Mouse (Mus musculus) limb, embryonic 14.5 days (tissue): ENCODE results near the gene Ppp1r1c. TPM values are rescaled to one million over a fixed set of nuclear protein-coding genes. Genes with fewer than 3 reads are reported as not detected.

Source experiments
- ATAC-seq: fragments of 200-750 bp; cut with Nextera tagmentation; 2 replicates; pipeline ENCODE4 v1.8.0; 2017; ENCODE audit warnings: low read depth, moderate number of reproducible peaks, moderate TSS enrichment; ENCODE audit not compliant: low FRiP score
- DNase-seq: peaks from one replicate; pipeline ENCODE4 v3.0.0-alpha.2; 2015; ENCODE audit warnings: low spot score
- H3K27ac ChIP-seq: fragments of 300-500 bp; sonication (generic); replicated peaks from 2 replicates; pipeline ENCODE4 v1.5.1; 2014; ENCODE audit warnings: low read depth, mild to moderate bottlenecking, low read length, moderate library complexity, mixed read lengths
- H3K27me3 ChIP-seq: fragments of 300-500 bp; sonication (generic); 2 replicates; pipeline ENCODE4 v1.6.1; 2014; ENCODE audit warnings: low read length, mixed read lengths; ENCODE audit not compliant: control insufficient read depth, insufficient read depth
- H3K36me3 ChIP-seq: fragments of 300-500 bp; sonication (generic); 2 replicates; pipeline ENCODE4 v1.6.1; 2014; ENCODE audit warnings: mild to moderate bottlenecking, low read length, moderate library complexity, mixed read lengths; ENCODE audit not compliant: control insufficient read depth, insufficient read depth
- H3K4me1 ChIP-seq: fragments of 300-500 bp; sonication (generic); 2 replicates; pipeline ENCODE4 v1.6.1; 2014; ENCODE audit warnings: antibody characterized with exemption, low read length, mixed read lengths; ENCODE audit not compliant: control insufficient read depth, insufficient read depth
- H3K4me2 ChIP-seq: fragments of 300-500 bp; sonication (generic); replicated peaks from 2 replicates; pipeline ENCODE4 v1.6.1; 2014; ENCODE audit warnings: low read depth, mild to moderate bottlenecking, low read length, moderate library complexity; ENCODE audit not compliant: severe bottlenecking
- H3K4me3 ChIP-seq: fragments of 300-500 bp; sonication (generic); replicated peaks from 2 replicates; pipeline ENCODE4 v1.5.1; 2014; ENCODE audit warnings: low read length
- H3K9ac ChIP-seq: fragments of 300-500 bp; sonication (generic); 2 replicates; pipeline ENCODE4 v1.6.1; 2014; ENCODE audit warnings: mild to moderate bottlenecking, low read depth, low read length, moderate library complexity; ENCODE audit not compliant: severe bottlenecking
- H3K9me3 ChIP-seq: fragments of 300-500 bp; sonication (generic); 2 replicates; pipeline ENCODE4 v1.6.1; 2016; ENCODE audit warnings: low read length; ENCODE audit not compliant: control insufficient read depth
- POLR2A ChIP-seq: fragments of 200-500 bp; IDR thresholded peaks from 2 replicates; pipeline ENCODE4 v1.8.0; 2012; ENCODE audit warnings: inconsistent platforms, mild to moderate bottlenecking, moderate library complexity, borderline replicate concordance; ENCODE audit not compliant: insufficient read depth, insufficient read length; ENCODE audit errors: extremely low read depth
- WGBS: fragments of 180-500 bp; shearing (Covaris S2); extraction: QIAGEN DNeasy Blood & Tissue Kit; methylation state at CpG from one replicate; pipeline ENCODE4 v1.1.7; 2014; 5-methylcytosine and 5-hydroxymethylcytosine counted together
- polyA plus RNA-seq, 2 experiments: library from polyadenylated mRNA; depleted of rRNA in 1 of 2; stranded (reverse) in 1 of 2; unstranded in 1 of 2; fragments of >200 nt; fragmentation: Nextera tagmentation in 1 of 2; extraction: Ambion mirVana in 1 of 2; gene quantifications; 2 replicates each; pipeline versions ENCODE4 v1.2.1 to v1.2.3; 2012 to 2014

Ppp1r1c gene
- polyA plus RNA-seq (2012; rRNA removed) (0.08 and 0.10 TPM in 2 replicates), polyA plus RNA-seq (2014; fragmentation: Nextera tagmentation; extraction: Ambion mirVana) (0.12 TPM in 1 of 2 replicates, not detected in the other)

DNA sequence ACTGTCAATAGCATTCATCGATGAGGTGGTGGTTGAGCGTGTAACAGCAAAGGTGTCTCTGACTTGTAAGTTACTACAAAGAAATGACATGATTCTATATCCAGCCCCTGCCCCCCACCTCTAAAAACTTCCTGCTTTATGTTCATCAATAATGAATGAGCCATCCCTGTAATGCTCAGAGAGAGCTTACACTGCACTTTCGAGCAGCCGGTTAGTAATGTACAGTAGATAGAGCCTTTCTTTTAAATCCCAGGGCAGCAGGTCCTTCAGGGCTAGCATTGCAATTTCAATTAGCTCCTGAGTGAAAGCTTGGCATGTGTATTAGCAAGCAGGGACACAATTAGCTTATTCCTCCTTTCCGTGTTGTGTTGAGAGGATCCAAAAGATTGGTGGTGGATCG is at the start of gene Ppp1r1c:
Gene Ppp1r1c, plus strand, starts transcription at position 206 of the 400 bp plus-strand sequence.
- 89% methylated on average over 6 of the region's 6 CpGs for WGBS
- H3K4me3 ChIP-seq = no peak within 1 kb of the TSS
- H3K36me3 ChIP-seq = no peaks in the 10 kb centered on the region
- no peaks in the 10 kb centered on the region for H3K9me3 ChIP-seq
- H3K9ac ChIP-seq = no peak within 1 kb of the TSS
- no peak within 1 kb of the TSS for H3K27ac ChIP-seq
- DNase-seq (no peak), ATAC-seq (no peak)
- TF ChIP-seq POLR2A = no peak
- H3K4me2 ChIP-seq = no peak within 1 kb of the TSS
- no peaks in the 10 kb centered on the region for H3K4me1 ChIP-seq
- no peaks in the 10 kb centered on the region for H3K27me3 ChIP-seq

DNA sequence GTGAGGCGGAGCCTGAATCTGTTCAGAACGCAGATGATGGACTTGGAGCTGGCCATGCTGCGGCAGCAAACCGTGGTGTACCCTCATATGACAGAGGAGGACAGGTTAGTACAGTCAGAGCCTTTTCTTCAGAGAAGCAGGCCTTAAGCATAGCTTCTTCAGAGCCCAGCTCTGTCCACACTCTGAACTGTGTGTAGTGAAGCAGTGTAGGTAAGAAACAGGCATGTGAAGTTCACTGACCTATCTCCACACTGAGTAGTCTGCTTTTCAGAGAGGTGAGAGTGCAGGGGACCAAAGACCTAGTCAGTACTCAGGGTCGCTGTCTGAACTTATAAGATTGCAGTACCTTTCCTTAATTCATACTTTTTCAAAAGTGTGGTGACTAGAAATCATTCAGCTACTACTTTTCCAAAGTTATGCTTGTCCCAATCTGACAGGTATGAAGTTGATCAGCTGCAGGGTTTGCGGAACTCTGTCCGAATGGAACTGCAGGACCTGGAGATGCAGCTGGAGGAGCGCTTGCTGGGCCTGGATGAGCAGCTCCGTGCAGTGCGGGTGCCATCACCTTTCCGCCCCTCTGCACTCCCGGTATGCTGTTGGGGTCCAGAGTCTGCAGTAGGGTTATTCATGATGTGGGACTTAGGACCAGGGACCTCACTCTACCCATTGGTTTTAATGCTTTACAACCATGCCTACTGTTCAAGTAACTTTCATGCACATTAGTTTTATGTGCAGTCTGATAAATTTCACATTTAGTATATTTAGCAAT is 47.0 kb upstream of the Ppp1r1c start:
- no peak for TF ChIP-seq POLR2A
- no peaks in the 10 kb centered on the region for H3K9me3 ChIP-seq
- H3K4me1 ChIP-seq = 0 out of 2 replicates have a peak, but pooled peaks cover 3% of the 10 kb centered on the region
- H3K27me3 ChIP-seq = no peaks in the 10 kb centered on the region
- no peak overlapping the region for H3K4me3 ChIP-seq
- DNase-seq (no peak), ATAC-seq (no peak)
- peaks cover 57% of the 10 kb centered on the region for H3K36me3 ChIP-seq
- 92% methylated on average over 12 of the region's 12 CpGs for WGBS
- no peak overlapping the region for H3K4me2 ChIP-seq
- H3K27ac ChIP-seq = no peak overlapping the region
- no peak overlapping the region for H3K9ac ChIP-seq

DNA sequence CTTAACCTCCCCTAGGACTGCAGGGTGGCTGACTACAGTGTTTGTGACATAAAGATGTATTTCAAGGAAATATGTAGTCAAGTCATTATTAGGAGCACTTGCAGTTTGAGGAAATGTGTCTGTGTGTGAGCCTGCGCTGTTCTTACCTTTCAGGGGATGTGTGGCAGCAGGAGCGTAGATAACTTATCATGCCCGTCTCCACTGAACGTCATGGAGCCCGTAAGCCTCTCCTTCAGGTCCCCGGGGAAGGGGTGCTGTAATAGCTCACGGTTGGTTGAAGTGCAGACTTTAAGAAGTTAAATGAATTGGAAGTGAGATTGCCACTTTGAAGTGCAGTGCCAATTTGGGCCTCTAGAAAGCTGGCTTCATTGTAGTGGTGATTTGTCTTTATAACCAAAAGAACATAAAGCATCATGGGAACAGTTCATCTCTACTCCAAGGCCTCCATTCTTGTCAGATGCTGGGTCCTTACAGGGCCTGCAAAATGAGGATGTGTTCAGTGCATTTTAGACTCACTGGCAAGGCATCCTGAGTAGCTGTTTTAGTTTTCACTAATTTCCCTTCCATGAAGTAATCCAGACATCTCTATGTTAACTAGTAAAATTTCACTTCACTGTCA is 46.0 kb upstream of the Ppp1r1c start:
- DNase-seq (no peak), ATAC-seq (no peak)
- H3K4me3 ChIP-seq = no peak overlapping the region
- WGBS = 62% methylated on average over 7 of the region's 7 CpGs
- H3K27ac ChIP-seq = no peak overlapping the region
- 0 out of 2 replicates have a peak, but pooled peaks cover 3% of the 10 kb centered on the region for H3K4me1 ChIP-seq
- no peak overlapping the region for H3K9ac ChIP-seq
- H3K9me3 ChIP-seq = no peaks in the 10 kb centered on the region
- TF ChIP-seq POLR2A = no peak
- peaks cover 57% of the 10 kb centered on the region for H3K36me3 ChIP-seq
- H3K27me3 ChIP-seq = no peaks in the 10 kb centered on the region
- H3K4me2 ChIP-seq = no peak overlapping the region

- ATAC-seq (no peak), DNase-seq (no peak)
- TF ChIP-seq POLR2A = no peak
- no peak overlapping the region for H3K9ac ChIP-seq
- peaks cover 31% of the 10 kb centered on the region for H3K36me3 ChIP-seq
- H3K27me3 ChIP-seq = no peaks in the 10 kb centered on the region
- no peaks in the 10 kb centered on the region for H3K9me3 ChIP-seq
- no peak overlapping the region for H3K4me2 ChIP-seq
- 0 out of 2 replicates have a peak, but pooled peaks cover 3% of the 10 kb centered on the region for H3K4me1 ChIP-seq
- H3K27ac ChIP-seq = no peak overlapping the region
- 74% methylated on average over 3 of the region's 3 CpGs for WGBS
- no peak overlapping the region for H3K4me3 ChIP-seq
Observed at GRCm38 (mm10) chr2:79664532-79665286, 42.9 kb upstream of the Ppp1r1c start.

GRCm38 (mm10) chr2:79665492-79665891 is 42.1 kb upstream of the Ppp1r1c start:
- no peaks in the 10 kb centered on the region for H3K9me3 ChIP-seq
- H3K4me3 ChIP-seq = no peak overlapping the region
- no peak for TF ChIP-seq POLR2A
- no peak overlapping the region for H3K4me2 ChIP-seq
- H3K27ac ChIP-seq = 0 out of 2 replicates have a peak overlapping the region, but pooled peaks have one; percentile 0
- H3K27me3 ChIP-seq = no peaks in the 10 kb centered on the region
- H3K36me3 ChIP-seq = peaks cover 28% of the 10 kb centered on the region
- 34% methylated on average over 3 of the region's 3 CpGs for WGBS
- no peak overlapping the region for H3K9ac ChIP-seq
- DNase-seq = no peak
- ATAC-seq = no peak
- 0 out of 2 replicates have a peak, but pooled peaks cover 3% of the 10 kb centered on the region for H3K4me1 ChIP-seq
